Mouse (Mus musculus) adrenal gland, postnatal 14 days (tissue): ENCODE data around the gene Anapc2. TPM values are rescaled to one million over a fixed set of nuclear protein-coding genes. Genes with fewer than 3 reads are reported as not detected.

ENCODE experiments used
- DNase-seq: peaks from one replicate; pipeline ENCODE4 v3.0.0; 2021; ENCODE audit warnings: mixed read lengths
- total RNA-seq: library from RNA; stranded (reverse); gene quantifications from 2 replicates; pipeline ENCODE4 v1.2.3, GENCODE M21; 2021

The Anapc2 gene
- total RNA-seq, 1 experiment from 2014 or later, result 63.9 TPM

DNA sequence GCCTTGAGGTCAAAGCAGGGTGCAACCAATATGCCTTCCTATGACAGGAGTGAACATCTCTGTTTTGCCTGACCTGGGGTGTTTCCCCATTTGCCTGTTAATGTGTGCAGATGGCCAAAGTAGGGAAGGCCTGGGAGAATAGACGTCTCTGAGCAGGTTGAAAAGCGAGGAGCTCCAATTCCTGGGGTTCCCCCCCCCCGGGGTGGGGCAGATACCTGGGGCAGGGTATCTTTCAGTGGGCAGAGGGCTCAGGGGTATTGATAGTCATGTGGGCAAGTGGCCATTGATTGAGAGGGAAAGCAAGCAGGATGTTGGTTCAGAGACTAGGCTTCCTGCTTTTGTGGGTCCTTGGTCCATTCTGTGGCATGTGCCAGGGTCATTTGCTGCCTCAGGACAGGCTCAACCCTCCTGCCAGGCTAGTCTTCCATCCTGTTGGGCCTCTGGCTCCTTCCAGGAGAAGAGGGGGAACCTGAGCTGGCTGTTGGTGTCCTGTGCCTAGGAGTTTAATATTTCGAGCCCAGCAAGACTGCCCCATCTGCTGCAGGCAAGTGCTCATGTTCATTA lies 4.5 kb upstream of the Anapc2 start:
- no peak for DNase-seq

DNA sequence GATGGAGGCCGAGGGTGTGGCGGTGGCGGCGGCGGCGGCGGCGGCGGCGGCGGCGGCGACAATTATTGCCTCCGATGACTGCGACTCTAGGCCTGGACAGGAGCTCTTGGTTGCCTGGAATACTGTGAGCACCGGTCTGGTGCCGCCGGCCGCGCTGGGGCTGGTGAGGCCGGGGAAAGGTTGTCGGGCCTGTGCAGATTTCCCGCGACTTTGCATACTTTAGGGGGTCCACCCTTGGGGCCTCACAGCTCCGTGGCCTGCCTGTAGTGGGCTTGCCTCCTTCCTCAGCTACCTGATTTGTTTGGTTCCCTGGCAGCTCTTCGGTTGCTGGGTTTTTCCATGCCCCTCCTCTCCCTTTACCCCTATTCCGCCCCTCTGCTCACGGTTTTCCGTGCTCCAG lies 237 bp downstream of the Anapc2 start:
- no peak for DNase-seq

DNA sequence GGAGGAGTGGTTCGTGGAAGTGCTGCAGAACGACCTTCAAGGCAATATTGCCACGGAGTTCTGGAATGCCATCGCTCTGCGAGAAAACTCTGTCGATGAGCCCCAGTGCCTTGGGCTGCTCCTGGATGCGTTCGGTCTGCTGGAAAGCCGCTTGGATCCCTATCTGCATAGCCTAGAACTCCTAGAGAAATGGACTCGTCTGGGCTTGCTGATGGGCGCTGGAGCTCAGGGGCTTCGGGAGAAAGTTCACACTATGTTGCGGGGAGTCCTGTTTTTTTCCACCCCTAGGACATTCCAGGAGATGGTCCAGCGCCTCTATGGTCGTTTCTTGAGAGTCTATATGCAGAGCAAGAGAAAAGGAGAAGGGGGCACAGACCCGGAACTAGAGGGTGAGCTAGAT lies 732 bp downstream of the Anapc2 start:
- no peak for DNase-seq

DNA sequence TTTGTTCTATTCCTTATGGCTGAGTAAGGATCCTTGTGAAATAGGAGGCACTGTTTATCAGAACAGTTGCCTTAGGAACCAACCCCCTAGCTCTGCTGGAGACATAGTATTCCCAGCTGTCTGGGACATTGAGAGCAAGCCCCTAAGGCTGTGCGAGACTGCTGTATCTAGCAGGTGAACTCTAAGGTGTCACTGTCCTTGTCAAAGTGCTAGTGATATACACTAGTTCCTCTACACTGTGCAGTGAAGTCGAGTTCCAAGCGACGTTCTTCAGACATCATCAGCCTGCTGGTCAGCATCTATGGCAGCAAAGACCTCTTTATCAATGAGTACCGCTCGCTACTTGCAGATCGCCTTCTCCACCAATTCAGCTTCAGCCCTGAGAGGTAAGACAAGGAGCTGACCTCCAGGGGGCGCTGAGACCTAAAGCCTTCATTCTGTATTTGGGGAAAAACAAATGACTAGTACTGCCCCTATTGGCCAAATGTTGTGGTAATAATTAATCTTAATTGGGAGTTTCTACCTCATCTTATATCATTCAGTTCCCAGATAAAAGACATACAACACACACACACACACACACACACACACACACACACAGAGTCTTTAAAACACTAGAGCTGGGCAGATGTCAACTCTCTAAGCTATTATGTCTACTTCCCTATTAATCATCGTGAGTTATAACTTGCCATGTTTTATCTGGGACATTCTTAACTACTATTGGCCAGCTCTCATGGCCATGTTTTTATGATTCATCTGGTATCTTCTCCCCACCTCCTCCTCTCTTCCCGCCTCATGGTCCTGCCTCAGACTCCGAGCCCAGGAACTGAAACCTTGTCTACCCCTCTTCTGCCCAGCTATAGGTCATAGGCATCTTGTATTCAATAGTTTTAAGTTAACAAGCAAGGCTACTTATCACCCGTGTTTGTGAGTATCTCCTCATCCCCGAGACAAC lies 6.9 kb downstream of the Anapc2 start:
- peak; percentile 90 for DNase-seq

DNA sequence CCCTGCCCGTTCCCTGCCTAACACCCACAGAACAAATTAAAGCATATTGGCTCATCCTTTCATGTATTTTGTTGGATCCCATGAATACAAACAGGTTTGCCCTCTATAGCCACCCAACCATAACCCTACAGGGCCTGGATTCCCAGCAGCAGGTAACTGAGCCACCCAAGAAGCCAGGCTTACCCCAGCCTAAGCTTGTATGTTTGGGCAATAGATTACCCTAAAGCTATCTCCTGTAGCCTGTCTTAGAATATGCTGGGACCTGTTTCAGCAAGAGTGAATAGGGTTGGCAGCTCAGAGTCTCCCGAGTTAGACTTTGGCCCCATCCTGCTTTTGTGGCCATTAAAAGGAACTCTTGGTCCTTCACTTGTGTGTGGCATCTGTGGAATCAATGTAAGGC lies 13.3 kb downstream of the Anapc2 start:
- DNase-seq, result no peak

DNA sequence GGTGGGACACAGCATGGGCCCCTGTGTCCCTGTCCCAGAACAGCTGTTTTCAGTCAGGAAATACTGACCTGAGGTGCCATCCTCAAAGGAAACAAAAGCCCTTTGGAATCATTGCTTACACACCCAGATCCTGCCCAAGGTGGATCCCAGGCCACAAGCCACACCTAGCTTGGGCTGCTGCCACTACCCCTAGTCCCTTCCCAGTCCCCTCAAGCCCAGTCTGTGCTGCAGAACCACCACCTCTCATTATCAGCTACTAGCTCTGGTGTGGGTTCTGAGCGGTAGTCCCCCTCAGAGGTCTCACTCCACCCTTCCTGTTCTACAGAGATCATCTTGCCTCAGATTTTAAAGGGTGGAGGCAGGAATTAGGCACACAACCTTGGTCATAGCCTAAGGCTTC lies 14.0 kb downstream of the Anapc2 start:
- no peak for DNase-seq

DNA sequence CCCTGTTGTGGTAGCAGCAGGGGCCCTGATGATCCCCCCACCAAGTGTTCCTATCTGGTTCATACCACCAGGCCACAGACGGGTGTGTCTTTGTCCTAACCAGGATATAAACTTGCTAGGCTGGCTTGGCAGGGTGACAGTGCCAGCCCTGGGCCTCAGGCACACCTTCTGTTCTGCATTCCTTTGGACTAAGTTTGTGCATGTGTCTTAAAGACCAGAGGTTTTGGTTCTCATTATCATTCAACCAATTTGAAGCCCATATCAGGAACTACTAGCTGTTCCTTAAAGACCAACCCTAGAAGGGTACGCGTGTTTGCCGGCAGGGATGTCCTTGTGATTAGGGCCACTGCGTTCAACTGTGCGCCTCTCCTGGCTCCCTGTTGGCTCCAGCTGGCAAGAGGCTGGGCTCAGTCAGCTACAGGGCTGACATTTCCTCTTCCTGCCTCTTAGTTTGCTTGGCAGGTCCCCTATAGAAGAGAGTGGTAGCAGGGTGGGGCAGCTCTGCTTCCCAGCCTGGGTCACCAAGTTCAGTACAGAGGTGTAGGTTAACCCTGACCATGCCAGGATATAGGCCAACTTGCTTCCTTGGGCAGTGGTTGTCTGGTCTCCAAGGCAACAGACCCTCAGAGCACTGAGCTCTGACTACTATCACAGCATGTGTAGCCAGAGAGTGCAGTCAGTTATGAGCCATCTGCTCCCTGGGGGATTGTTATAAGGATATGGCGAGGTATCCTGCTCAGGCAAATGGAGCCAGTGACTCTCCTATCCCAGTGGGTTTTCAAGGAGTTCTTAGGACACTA lies 14.8 kb downstream of the Anapc2 start:
- DNase-seq, result no peak

DNA sequence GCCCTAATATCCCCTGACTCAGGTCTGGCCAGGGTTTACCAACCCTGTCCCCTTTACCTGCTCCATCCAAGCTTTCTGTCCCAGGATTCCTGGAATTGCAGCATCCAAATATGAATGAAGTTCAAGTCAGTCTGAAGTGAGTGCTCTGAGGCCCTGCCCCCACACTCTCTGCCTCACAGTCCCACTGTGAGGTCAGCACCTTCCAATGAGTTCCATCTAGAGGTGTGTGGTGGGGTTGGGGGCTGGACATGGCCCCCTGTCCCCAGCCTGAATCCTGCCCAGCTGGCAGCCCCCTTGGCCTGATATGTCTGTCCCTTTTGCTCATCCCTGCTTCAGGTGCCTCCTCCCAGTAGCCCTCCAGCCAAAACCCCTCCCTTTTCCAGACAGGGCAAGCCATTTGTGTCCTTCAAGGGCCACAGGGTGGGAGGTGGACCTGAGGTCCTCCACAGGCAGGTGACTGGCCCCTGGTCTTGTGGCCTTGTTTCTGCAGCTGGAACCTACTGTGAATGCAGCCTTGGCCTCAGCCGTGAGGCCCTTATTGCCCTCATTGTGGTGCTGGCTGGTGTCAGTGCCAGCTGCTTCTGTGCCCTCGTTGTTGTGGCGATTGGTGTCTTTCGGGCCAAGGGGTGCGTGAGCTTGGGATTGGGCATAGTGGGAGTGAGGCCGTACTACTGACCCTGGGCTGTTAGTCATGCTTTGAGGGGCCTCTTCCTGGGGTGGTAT lies 15.8 kb downstream of the Anapc2 start, which contains the start of gene Tmem210:
TSS of gene Tmem210 (plus strand) at position 219 of the 723 bp plus-strand sequence.
- no peak for DNase-seq

DNA sequence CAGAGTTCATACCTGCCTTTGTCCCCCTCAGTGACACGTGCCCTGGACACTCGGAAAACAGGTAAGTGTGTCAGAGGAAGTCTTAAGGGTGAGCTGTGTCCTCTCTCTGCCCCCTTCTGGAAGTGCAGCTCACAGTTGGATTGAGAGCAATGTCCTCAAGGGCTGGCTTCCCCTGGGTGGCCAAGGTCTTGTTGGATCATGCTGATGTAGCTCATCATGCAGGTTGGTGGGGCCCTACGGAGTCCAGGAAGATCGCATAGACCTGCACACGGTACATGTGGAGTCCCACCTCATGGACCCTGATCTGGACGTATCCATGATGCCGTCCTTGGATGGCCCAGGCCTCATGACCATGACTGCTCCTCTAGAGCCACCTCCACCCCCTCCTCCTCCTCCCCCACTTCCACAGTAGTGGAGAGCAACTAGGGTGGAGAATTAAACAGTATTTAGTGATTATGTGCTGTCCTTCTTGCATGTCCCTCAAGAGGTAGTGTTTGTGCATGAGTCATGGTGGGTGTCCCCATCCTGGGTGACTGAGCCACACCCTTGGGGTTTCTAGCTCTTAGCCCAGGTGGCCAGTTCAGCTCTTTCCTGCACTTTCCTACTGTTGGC lies 16.6 kb downstream of the Anapc2 start:
- no peak for DNase-seq

DNA sequence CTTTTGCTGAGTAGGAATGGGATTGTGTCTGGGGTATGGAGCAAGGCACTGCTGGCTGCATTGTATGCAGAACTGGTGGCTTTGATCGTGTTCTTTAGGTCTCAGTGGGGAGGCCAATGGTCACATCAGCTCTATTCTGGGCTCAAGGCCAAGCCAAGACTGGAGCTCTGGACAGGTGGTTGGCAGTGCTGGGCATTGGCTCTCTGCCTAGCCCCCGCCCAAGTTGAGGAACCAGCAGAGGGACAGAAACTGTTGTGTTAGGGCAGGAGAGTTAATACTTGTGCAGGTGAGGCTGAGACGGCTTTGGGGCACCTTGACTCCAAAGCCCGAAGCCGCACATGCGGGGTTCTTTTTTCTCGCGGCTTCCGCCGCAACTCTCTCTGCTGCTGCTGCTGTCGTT lies 17.4 kb downstream of the Anapc2 start, which contains the start of gene Lrrc26:
TSS of gene Lrrc26 (plus strand) at position 265 of the 400 bp plus-strand sequence.
- peak; percentile 48 for DNase-seq

DNA sequence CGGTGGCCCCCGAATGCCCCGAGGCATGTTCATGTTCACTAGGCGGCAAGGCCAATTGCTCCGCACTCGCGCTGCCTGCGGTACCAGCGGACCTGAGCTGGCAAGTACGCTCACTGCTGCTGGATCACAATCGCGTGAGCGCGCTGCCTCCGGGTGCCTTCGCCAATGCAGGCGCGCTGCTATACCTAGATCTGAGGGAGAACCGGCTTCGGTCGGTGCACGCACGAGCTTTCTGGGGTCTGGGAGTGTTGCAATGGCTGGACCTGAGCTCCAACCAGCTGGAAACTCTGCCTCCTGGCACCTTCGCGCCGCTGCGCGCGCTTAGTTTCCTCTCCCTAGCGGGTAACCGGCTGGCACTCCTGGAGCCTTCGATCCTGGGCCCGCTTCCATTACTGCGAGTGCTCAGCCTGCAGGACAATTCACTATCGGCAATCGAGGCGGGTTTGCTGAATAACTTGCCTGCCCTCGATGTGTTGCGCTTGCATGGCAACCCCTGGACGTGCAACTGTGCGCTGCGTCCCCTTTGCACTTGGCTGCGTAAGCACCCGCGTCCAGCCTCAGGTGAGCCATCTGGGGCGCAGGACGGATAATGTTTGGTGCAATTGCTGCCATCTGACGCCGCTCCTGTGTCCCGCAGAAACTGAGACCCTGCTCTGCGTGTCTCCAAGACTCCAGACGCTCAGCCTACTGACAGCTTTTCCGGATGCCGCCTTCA lies 18.0 kb downstream of the Anapc2 start:
- DNase-seq, result peak; percentile 53

DNA sequence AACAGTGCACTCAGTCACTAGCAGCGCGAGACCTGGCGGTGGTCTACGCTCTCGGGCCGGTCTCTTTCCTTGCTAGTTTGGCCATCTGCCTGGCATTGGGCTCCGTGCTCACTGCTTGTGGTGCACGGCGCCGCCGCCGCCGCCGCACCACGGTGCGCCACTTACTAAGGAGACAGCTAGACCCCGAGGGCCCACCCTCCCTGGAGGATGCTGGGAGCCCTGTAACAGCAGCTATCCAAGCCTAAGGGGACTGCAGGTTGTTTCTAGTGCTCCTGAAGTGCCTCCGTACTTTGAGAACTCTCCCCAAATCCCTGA lies 18.5 kb downstream of the Anapc2 start:
- DNase-seq, result peak; percentile 36

DNA sequence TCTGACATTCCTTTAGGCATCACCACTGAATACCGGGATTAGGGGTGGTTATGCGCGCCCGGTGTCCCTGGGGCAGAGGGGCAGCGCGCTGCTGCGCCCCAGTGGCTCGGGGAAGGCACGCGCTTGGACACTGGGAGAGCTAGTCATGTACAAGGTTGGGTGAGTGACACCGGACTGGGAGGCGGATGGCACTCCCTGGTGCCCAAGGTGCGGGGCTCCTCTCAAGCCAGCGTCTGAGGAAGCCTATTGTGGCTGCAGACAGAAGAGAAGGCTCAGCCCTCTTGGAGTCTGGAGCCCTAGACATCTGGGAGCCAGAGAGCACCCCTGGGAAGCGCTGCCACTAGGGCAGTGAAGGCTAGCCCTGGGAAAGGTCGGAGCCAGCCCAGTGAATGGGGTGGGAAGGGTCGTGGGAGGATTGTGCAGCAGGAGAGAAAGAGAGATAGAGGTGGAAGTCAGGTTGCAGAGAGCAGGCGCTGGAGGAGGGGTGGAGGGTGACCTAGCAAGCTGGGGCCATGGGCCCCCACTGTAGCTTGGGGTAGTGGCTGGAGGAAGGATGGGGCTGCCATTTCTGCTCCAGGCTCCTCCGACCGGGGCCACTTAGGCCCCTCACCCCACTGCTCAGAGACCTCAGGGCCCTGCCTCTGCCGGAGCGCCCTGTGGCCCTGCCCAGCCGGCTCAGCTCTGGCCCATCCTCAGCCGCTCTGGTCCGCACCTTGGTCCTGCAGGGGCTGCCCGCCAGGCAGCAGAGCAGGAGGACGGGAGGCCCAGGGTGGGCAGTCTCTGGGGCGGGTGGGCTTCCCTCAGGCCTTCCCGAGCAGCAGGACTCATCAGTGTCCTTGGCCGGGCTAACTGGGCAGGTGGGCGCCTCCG lies 19.1 kb downstream of the Anapc2 start:
- peak; percentile 28 for DNase-seq

DNA sequence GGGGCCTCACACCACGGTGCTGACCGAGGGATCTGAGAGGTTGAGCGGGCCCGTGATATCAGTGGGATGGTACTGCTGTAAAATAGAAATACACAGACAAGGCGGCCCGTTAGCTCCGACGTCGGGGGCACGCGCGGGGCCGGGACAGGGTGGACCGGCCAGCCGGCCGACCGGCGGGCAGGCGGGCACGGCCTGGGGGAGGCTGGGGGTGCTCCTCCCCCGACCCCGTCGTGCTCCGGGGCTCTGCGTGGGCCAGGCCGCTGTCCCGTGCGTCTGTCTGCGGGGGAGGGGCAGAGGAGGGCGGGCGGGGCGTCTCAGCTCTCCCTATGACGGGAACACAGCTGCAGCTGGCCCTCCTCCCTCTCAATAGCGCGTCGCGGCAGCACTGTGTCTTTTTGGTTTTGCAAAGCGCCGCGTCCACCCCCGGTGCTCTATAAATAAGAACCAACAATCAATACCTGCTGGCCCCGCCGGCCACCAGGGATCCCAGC lies 19.8 kb downstream of the Anapc2 start:
- no peak for DNase-seq

DNA sequence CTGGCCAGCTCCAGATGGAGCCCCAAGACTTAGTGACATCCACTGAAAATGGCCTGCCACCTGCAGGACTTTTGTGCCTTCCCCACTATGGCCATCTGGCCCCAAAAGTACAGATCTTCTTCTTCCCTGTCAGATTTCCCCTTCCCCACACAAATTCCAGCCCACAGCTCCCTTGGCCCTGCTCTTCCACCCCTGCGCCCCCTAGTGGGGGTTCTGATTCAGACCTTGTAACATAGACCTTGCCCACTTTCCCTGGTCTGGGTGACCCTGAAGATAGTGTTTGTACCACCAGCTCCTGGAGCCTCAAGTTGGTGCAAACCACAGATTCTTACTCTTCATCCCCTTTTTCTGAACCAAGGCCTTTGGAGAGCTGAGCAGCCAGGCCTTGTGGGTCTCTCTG lies 20.6 kb downstream of the Anapc2 start:
- peak; percentile 88 for DNase-seq

DNA sequence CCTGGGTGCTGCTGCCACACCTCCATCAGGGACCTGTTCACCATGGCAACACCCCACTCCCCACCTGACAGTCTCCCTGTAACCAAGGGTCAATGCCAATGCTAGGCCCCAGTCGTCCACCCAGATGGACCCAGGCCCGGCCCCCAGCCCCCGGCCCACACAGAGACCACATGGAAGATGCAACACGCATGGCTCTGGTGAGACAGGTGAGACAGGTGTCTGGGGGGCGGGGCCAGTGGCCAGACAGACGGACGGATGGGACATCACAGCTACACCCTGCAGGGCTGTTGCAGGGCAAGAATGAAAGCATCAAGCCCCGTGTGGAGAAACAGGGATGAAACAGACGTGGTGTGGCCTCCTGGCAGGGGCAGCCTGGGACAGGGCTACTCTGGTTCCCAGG lies 21.4 kb downstream of the Anapc2 start:
- DNase-seq, result no peak

DNA sequence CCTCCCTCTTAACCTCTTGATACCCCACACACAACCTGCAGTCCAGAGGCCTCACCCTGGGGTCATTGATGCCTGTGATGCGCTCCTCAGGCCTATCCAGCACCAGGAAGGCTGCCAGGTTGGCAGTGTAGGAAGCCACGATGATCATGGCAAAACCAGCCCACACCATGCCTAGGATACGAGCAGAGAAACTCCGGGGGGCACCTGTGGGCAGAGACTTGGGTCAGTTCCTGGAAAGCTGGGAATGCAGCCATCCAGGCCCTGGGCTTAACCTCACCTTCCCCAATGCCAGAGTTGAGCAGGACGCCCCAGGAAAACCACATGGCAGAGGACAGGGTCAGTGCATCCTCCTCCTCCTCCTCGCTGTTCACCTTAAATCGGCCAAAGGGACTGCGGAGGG lies 24.8 kb downstream of the Anapc2 start:
- no peak for DNase-seq

DNA sequence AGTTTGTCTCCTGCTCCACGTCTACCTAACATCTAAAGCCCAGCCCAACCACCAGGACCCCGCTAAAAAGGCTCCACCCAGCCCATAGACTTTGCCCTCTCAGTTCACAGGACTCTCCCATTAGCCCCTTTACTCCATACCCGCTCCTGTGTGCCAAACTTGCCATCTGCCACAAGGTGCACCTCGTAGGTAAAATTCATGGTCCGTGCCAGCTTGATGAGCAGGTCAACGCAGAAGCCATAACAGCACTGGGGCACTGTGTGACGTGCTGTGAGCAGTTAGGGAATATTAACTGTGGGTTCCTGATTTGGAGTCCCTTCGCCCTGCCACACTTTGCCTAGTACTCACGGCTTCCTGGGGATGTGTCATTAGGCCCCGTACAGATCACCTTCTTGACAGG lies 25.8 kb downstream of the Anapc2 start:
- DNase-seq, result no peak

DNA sequence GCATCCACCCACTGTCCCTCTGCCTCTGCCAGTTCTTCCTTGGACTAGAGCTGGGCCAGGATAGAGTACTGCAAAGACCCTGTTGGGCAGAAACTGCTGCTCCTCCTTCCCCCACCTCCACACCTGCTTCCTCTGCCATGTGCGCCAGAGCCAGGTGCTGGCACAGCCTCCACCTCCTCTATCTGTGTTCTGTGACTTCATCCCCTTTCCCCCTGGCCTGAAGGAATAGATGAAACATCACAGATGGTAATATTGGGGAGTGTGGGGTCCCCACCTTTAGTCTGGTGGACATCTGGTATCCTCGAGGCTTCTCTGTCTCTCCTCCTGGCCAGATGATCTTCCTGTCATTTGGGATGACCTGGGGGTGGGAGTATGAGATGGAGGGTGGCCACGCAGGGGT lies 31.2 kb downstream of the Anapc2 start:
- DNase-seq, result no peak
